Mouse (Mus musculus): ENCODE data around the gene Nlrp14.

GRCm38 (mm10) chr7:107166690-107167089 is at the start of gene Nlrp14:
- TF ChIP-seq POLR2A (IDR thresholded peaks at IDR 0.05; ENCODE audit: extremely low read depth, insufficient read depth, low read length) (no peak), CTCF (IDR thresholded peaks at IDR 0.05; ENCODE audit: extremely low read depth, insufficient read depth, low read length) (no peak)

Data from cortical plate, adult 2 months (tissue).